Mouse (Mus musculus) megakaryocyte, embryonic 14.5 days (primary cell): ENCODE data around the gene Cul5.

Experiments used
- FLI1 ChIP-seq: IDR thresholded peaks from 2 replicates; pipeline ENCODE4 v1.6.1; 2012; ENCODE audit warnings: low read length, inconsistent platforms, mixed read lengths
- GATA1 ChIP-seq: IDR thresholded peaks from 3 replicates; pipeline ENCODE4 v1.6.1; 2012; ENCODE audit warnings: mixed read lengths, low read length, inconsistent platforms, borderline replicate concordance

DNA sequence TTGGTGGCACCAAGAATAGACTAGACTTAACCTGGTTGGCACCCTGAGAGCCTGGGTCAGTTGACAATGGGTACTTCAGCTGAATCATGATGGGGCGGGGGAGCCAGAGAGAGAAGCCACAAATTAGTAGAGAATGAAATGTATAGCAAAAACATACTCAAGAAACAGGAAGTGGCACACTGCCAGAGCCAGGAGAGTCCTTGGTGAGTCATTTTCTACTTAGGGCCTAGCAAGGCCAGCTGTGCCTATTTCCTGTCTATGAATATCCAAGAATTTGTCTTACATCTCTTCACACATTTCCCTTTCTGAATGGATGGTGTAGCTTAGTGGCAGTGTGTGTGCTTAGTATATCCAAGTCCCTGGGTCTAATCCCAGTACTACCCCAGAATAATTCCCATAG is 66.4 kb downstream of the Cul5 start:
- TF ChIP-seq GATA1 (no peak), FLI1 (no peak)
